Mouse (Mus musculus) myocyte (in vitro differentiated cells): ENCODE data around the gene Ntrk3.

Experiments used
- CEBPB ChIP-seq: IDR thresholded peaks from 2 replicates; pipeline ENCODE4 v1.6.1; 2011; ENCODE audit warnings: mild to moderate bottlenecking, moderate library complexity; ENCODE audit not compliant: poor library complexity, insufficient read depth, severe bottlenecking
- E2F4 ChIP-seq: IDR thresholded peaks from one replicate; pipeline ENCODE4 v1.6.1; 2011; ENCODE audit warnings: mild to moderate bottlenecking, control low read depth, moderate library complexity; ENCODE audit not compliant: insufficient read depth
- MAX ChIP-seq: IDR thresholded peaks from one replicate; pipeline ENCODE4 v1.6.1; 2011; ENCODE audit warnings: low read depth, mild to moderate bottlenecking, control low read depth
- MYOG ChIP-seq, 3 experiments: IDR thresholded peaks; one replicate each; pipeline ENCODE4 v1.6.1; 2011; ENCODE audit warnings: control low read depth in 2 of 3, low read depth in 2 of 3, mild to moderate bottlenecking in 2 of 3; ENCODE audit not compliant: insufficient read length in 2 of 3, control insufficient read depth in 1 of 3, insufficient read depth in 1 of 3
- POLR2A ChIP-seq: IDR thresholded peaks from one replicate; pipeline ENCODE4 v1.6.1; 2011; ENCODE audit warnings: low read depth, mild to moderate bottlenecking, control low read depth, moderate library complexity; ENCODE audit not compliant: insufficient read length
- POLR2AphosphoS2 ChIP-seq: IDR thresholded peaks from one replicate; pipeline ENCODE4 v1.6.1; 2011; ENCODE audit warnings: low read depth, control low read depth; ENCODE audit not compliant: insufficient read length
- USF1 ChIP-seq: IDR thresholded peaks from one replicate; pipeline ENCODE4 v1.6.1; 2011; ENCODE audit warnings: low read depth, mild to moderate bottlenecking, control low read depth, moderate library complexity

DNA sequence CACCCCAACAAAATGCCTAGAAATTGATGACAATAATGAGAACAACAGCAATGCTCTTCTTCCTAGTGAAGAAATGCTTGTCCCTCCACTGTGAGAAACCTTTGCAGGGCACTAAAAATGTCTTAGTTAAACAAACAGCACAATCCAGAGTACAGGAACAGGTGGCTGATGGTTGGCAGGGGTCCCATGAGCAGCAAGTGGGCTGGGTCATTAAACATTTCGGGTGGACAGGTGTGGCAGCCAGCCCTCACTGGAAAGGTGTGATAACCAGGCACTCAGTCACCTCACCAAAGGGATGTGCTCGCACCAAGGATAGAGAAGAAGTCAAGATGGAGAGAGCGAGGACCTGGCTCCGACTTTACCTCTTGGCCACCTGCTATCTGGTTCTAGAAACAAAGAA, 306.2 kb downstream of the Ntrk3 start:
- no peak for TF ChIP-seq POLR2A
- no peak for TF ChIP-seq USF1
- TF ChIP-seq MAX: no peak
- TF ChIP-seq MYOG (IDR thresholded peaks at IDR 0.05; ENCODE audit: control insufficient read depth in 1 of 3, insufficient read depth in 1 of 3, insufficient read length in 2 of 3, low read depth in 2 of 3): no peak
- no peak for TF ChIP-seq E2F4
- no peak for TF ChIP-seq POLR2AphosphoS2
- TF ChIP-seq CEBPB: no peak
